In genomic region chr5:76411697-76412096, GRCm38 (mm10) we compare ENCODE assay signal across 20 mouse cellular contexts. TPM values are rescaled to one million over a fixed set of nuclear protein-coding genes. Genes with fewer than 3 reads are reported as not detected.
"Had no signal": no experiment of that assay in that cellular context is flagged by ENCODE, and none has a peak within 500 bp of the region (broad histone marks: within the 10 kb centered on the region; RNA-seq: fewer than 3 reads in every experiment).

No protein-coding gene starts in this region.

- H3K36me3 ChIP-seq: limb, embryonic 12.5 days; midbrain, embryonic 12.5 days; neural tube, embryonic 13.5 days had no signal

- H3K9me3 ChIP-seq: limb, embryonic 12.5 days; midbrain, embryonic 12.5 days; neural tube, embryonic 13.5 days had no signal

- H3K4me3 ChIP-seq: limb, embryonic 12.5 days; megakaryocyte, embryonic 14.5 days; midbrain, embryonic 12.5 days; neural tube, embryonic 13.5 days had no signal

- H3K27ac ChIP-seq: hindbrain, postnatal 0 days; limb, embryonic 12.5 days; liver, embryonic 14.5 days; macrophage; midbrain, embryonic 12.5 days; neural tube, embryonic 13.5 days had no signal

- DNase-seq: kidney, adult 11 months; kidney, postnatal 25 days; retina, postnatal 1 day; right cerebral cortex, postnatal 4 days; spleen, adult 18-20 months; thymus, adult 18-20 months; thymus, postnatal 14 days had no signal

- ATAC-seq: hindbrain, postnatal 0 days; midbrain, embryonic 16.5 days had no signal

- H3K4me1 ChIP-seq: limb, embryonic 12.5 days; megakaryocyte, embryonic 14.5 days; midbrain, embryonic 12.5 days; neural tube, embryonic 13.5 days had no signal

- H3K4me2 ChIP-seq: limb, embryonic 12.5 days; midbrain, embryonic 12.5 days; neural tube, embryonic 13.5 days had no signal

- H3K27me3 ChIP-seq: limb, embryonic 12.5 days; midbrain, embryonic 12.5 days; neural tube, embryonic 13.5 days had no signal

- H3K9ac ChIP-seq: limb, embryonic 12.5 days; liver, embryonic 14.5 days; midbrain, embryonic 12.5 days; neural tube, embryonic 13.5 days had no signal

RNA-seq across cellular contexts. Expression of gene Nmu, which starts 48.1 kb away (rescaled TPM):
- total RNA-seq: hindbrain, postnatal 0 days; layer of hippocampus, adult 18-20 months; layer of hippocampus, postnatal 10 days; left cerebral cortex, postnatal 36 days; liver, adult 2 months had no signal
- polyA plus RNA-seq: liver, adult 2 months; liver, embryonic 14.5 days; macrophage; midbrain, embryonic 12.5 days; midbrain, embryonic 16.5 days; stomach, embryonic 14.5 days had no signal
